Mouse (Mus musculus) liver, postnatal 0 days (tissue): ENCODE data around the gene Eef1akmt1. TPM values are rescaled to one million over a fixed set of nuclear protein-coding genes. Genes with fewer than 3 reads are reported as not detected.
A peak's percentile ranks its signal among the peaks of the same experiment; 100 is the strongest.

Experiments used
- ATAC-seq: fragments of 200-750 bp; cut with Nextera tagmentation; 2 replicates; pipeline ENCODE4 v1.8.0; 2017; ENCODE audit warnings: mild to moderate bottlenecking, moderate library complexity
- DNase-seq: peaks from one replicate; pipeline ENCODE4 v3.0.0-alpha.2; 2016
- H3K27ac ChIP-seq: fragments of 300-500 bp; sonication (generic); 2 replicates; pipeline ENCODE4 v1.5.1; 2014; ENCODE audit warnings: antibody characterized with exemption, moderate library complexity, mild to moderate bottlenecking, low read depth
- H3K27me3 ChIP-seq: fragments of 300-500 bp; sonication (generic); 2 replicates; pipeline ENCODE4 v1.6.1; 2014; ENCODE audit warnings: low read length, control low read depth, mixed read lengths; ENCODE audit not compliant: insufficient read depth
- H3K36me3 ChIP-seq: fragments of 300-500 bp; sonication (generic); replicated peaks from 2 replicates; pipeline ENCODE4 v1.6.1; 2014; ENCODE audit warnings: mild to moderate bottlenecking, control low read depth, low read length, moderate library complexity, mixed read lengths; ENCODE audit not compliant: insufficient read depth
- H3K4me1 ChIP-seq: fragments of 300-500 bp; sonication (generic); 2 replicates; pipeline ENCODE4 v1.6.1; 2014; ENCODE audit warnings: antibody characterized with exemption, mild to moderate bottlenecking, control low read depth; ENCODE audit not compliant: insufficient read depth
- H3K4me2 ChIP-seq: fragments of 300-500 bp; sonication (generic); 2 replicates; pipeline ENCODE4 v1.6.1; 2014; ENCODE audit warnings: low read depth, mild to moderate bottlenecking, low read length, moderate library complexity, mixed read lengths
- H3K4me3 ChIP-seq: fragments of 300-500 bp; sonication (generic); 2 replicates; pipeline ENCODE4 v1.5.1; 2014; ENCODE audit warnings: low read depth, low read length
- H3K9ac ChIP-seq: fragments of 300-500 bp; sonication (generic); replicated peaks from 2 replicates; pipeline ENCODE4 v1.6.1; 2014; ENCODE audit warnings: mild to moderate bottlenecking, moderate library complexity
- H3K9me3 ChIP-seq: fragments of 300-500 bp; sonication (generic); 2 replicates; pipeline ENCODE4 v1.6.1; 2016; ENCODE audit warnings: mild to moderate bottlenecking, control low read depth, low read length, mixed read lengths
- CTCF ChIP-seq: sonication (generic); IDR thresholded peaks from 2 replicates; pipeline ENCODE4 v1.5.1; 2016; ENCODE audit warnings: antibody characterized with exemption, low read depth
- EP300 ChIP-seq: IDR thresholded peaks from 2 replicates; pipeline ENCODE4 v1.6.1; 2016; ENCODE audit warnings: antibody characterized with exemption, low read depth, mild to moderate bottlenecking
- WGBS: fragments of 180-500 bp; shearing (Covaris S2); extraction: QIAGEN DNeasy Blood & Tissue Kit; methylation state at CpG from one replicate; pipeline ENCODE4 v1.1.7; 2014; ENCODE audit not compliant: insufficient replicate concordance; 5-methylcytosine and 5-hydroxymethylcytosine counted together
- polyA plus RNA-seq: library from polyadenylated mRNA; unstranded; fragments of >200 nt; fragmentation: Nextera tagmentation; extraction: Ambion mirVana; gene quantifications from 2 replicates; pipeline ENCODE4 v1.2.1, GENCODE M21; 2015

The Eef1akmt1 gene
- polyA plus RNA-seq, 1 experiment from 2014 or later, result 17.6 TPM

GRCm38 (mm10) chr14:57552945-57553344, 18.5 kb downstream of the Eef1akmt1 start:
- no peaks in the 10 kb centered on the region for H3K27me3 ChIP-seq
- TF ChIP-seq EP300, result no peak
- TF ChIP-seq CTCF, result no peak
- H3K4me2 ChIP-seq, result no peak overlapping the region
- no peak overlapping the region for H3K9ac ChIP-seq
- no peaks in the 10 kb centered on the region for H3K9me3 ChIP-seq
- ATAC-seq (no peak), DNase-seq (no peak)
- H3K27ac ChIP-seq, result no peak overlapping the region
- no peaks in the 10 kb centered on the region for H3K4me1 ChIP-seq
- H3K4me3 ChIP-seq, result no peak overlapping the region
- no peaks in the 10 kb centered on the region; the same call in 1 of the 2 replicates for H3K36me3 ChIP-seq

- WGBS, result 81% methylated on average over 5 of the region's 5 CpGs
- no peak for ATAC-seq
- Histone ChIP-seq H3K9ac (no peak overlapping the region), H3K4me3 (no peak overlapping the region), H3K36me3 (no peaks in the 10 kb centered on the region), H3K4me2 (no peak overlapping the region), H3K4me1 (peaks cover 4% of the 10 kb centered on the region; the same call in 1 of the 2 replicates), H3K9me3 (no peaks in the 10 kb centered on the region), H3K27me3 (no peaks in the 10 kb centered on the region), H3K27ac (no peak overlapping the region)
- DNase-seq, result no peak
- TF ChIP-seq CTCF (no peak), EP300 (no peak)
Observed at GRCm38 (mm10) chr14:57547062-57547461, 24.4 kb downstream of the Eef1akmt1 start.

DNA sequence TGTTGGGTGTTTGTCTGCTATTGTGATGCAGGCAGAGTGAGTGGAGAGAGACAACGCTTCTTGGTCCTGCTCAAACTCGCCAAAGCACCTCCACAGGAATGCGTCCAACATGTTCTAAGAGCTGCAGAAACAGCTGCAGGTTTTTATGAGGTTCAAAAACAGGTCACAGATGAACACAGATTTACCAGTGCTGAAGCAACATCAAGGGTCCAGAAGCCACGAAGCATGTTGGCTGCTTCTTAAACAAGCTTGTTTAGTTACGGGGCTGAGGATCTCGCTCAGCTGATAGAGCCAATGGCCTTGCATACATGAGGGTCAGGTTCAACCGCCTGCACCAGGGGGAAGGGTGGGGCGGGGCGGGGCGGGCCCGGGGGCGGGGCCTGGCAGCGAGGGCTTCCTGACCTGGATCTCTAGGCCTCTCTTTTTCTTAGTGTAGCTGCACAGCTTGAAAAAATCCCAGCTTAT, 24.8 kb downstream of the Eef1akmt1 start:
- H3K9ac ChIP-seq, result no peak overlapping the region
- no peaks in the 10 kb centered on the region for H3K36me3 ChIP-seq
- WGBS, result 21% methylated on average over 13 of the region's 13 CpGs
- no peak overlapping the region for H3K4me3 ChIP-seq
- H3K4me1 ChIP-seq, result peaks cover 4% of the 10 kb centered on the region; the same call in 1 of the 2 replicates
- no peak for TF ChIP-seq EP300
- TF ChIP-seq CTCF, result no peak
- H3K27ac ChIP-seq, result no peak overlapping the region
- H3K9me3 ChIP-seq, result no peaks in the 10 kb centered on the region
- H3K4me2 ChIP-seq, result no peak overlapping the region
- DNase-seq (peak; percentile 68), ATAC-seq (peak; percentile 70)
- no peaks in the 10 kb centered on the region for H3K27me3 ChIP-seq

GRCm38 (mm10) chr14:57546131-57546530, 25.3 kb downstream of the Eef1akmt1 start:
- DNase-seq (no peak), ATAC-seq (no peak)
- Histone ChIP-seq H3K4me2 (no peak overlapping the region), H3K27ac (no peak overlapping the region), H3K4me1 (peaks cover 4% of the 10 kb centered on the region; the same call in 1 of the 2 replicates), H3K4me3 (no peak overlapping the region), H3K9ac (no peak overlapping the region), H3K9me3 (no peaks in the 10 kb centered on the region), H3K36me3 (no peaks in the 10 kb centered on the region), H3K27me3 (no peaks in the 10 kb centered on the region)
- TF ChIP-seq EP300 (no peak), CTCF (no peak)
- WGBS, result 60% methylated on average over 8 of the region's 8 CpGs

DNA sequence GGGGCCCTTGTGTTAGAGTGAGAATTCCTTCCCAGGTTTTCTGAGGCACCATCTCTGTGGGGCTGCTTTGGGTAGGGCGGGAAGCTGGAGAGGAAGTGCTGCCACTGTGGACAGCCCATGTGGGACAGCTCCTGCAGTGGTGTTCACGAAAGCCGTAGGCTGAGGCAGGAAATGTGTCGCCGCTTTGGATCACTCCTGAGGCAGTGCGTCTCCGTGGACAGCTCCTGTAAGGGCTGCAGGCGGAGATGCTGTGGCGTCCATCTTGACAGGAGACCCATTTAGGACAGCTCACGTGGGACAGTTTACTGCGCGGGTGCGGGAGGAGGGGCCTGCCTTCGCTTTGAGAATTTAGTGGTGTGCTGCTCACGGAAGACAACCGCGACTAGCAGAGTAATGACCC, 25.9 kb downstream of the Eef1akmt1 start:
- WGBS, result 82% methylated on average over 17 of the region's 17 CpGs
- TF ChIP-seq EP300 (no peak), CTCF (no peak)
- ATAC-seq, result no peak
- DNase-seq, result no peak
- Histone ChIP-seq H3K4me3 (no peak overlapping the region), H3K9me3 (no peaks in the 10 kb centered on the region), H3K27ac (no peak overlapping the region), H3K9ac (no peak overlapping the region), H3K4me1 (peaks cover 4% of the 10 kb centered on the region; the same call in 1 of the 2 replicates), H3K36me3 (no peaks in the 10 kb centered on the region), H3K27me3 (no peaks in the 10 kb centered on the region), H3K4me2 (no peak overlapping the region)

GRCm38 (mm10) chr14:57543420-57544039, 27.9 kb downstream of the Eef1akmt1 start:
- 59% methylated on average over 13 of the region's 13 CpGs for WGBS
- H3K9ac ChIP-seq, result no peak overlapping the region
- no peak overlapping the region for H3K27ac ChIP-seq
- ATAC-seq (no peak), DNase-seq (no peak)
- no peaks in the 10 kb centered on the region for H3K9me3 ChIP-seq
- no peak overlapping the region for H3K4me2 ChIP-seq
- peaks cover 4% of the 10 kb centered on the region; the same call in 1 of the 2 replicates for H3K4me1 ChIP-seq
- no peaks in the 10 kb centered on the region for H3K27me3 ChIP-seq
- no peak for TF ChIP-seq CTCF
- TF ChIP-seq EP300, result no peak
- H3K4me3 ChIP-seq, result no peak overlapping the region
- H3K36me3 ChIP-seq, result no peaks in the 10 kb centered on the region
